Mouse (Mus musculus) gonadal fat pad, adult 2 months (tissue): ENCODE data around the gene Ott. TPM values are rescaled to one million over a fixed set of nuclear protein-coding genes. Genes with fewer than 3 reads are reported as not detected.
"Not testable (repeated sequence)": the region's sequence is repeated elsewhere in the genome, so short reads cannot be mapped to it uniquely, and the experiment has no call there.

ENCODE experiments used
- DNase-seq: peaks from one replicate; pipeline ENCODE4 v3.0.0-alpha.2; 2012; ENCODE audit warnings: low read depth
- polyA plus RNA-seq: library from polyadenylated mRNA; depleted of rRNA; stranded (reverse); fragments of >200 nt; gene quantifications from 2 replicates; pipeline ENCODE4 v1.2.3, GENCODE M21; 2012; rRNA removed

The Ott gene
- not detected in 2 replicates for polyA plus RNA-seq

GRCm38 (mm10) chrX:149073982-149074381 lies at the start of gene Ott:
Gene Ott (plus strand): TSS chrX:149074282.
- DNase-seq = not testable (repeated sequence)

Other genes starting within 250 kb of the Ott start
- gene Luzp4, start 216.6 kb upstream of the Ott start, polyA plus RNA-seq = not detected in 2 replicates
- not detected in 2 replicates for gene Gm15093, start 198.1 kb downstream of the Ott start, polyA plus RNA-seq